Mouse (Mus musculus): ENCODE data around the gene Neurod1.

GRCm38 (mm10) chr2:79485127-79485526, 28.6 kb upstream of the Neurod1 start:
- TF ChIP-seq MYOG (IDR thresholded peaks at IDR 0.05; ENCODE audit: control insufficient read depth, extremely low read depth, insufficient read length) (no peak), MAX (IDR thresholded peaks at IDR 0.05) (no peak), CTCF (IDR thresholded peaks at IDR 0.05; ENCODE audit: control insufficient read depth, insufficient read depth, insufficient read length) (no peak), MYOD1 (IDR thresholded peaks at IDR 0.05; ENCODE audit: control insufficient read depth, insufficient read length, low read depth) (no peak)

Measured in C2C12 (cell line).